Mouse (Mus musculus): ENCODE results near the gene Celsr3. TPM values are rescaled to one million over a fixed set of nuclear protein-coding genes. Genes with fewer than 3 reads are reported as not detected.
A peak's percentile ranks its signal among the peaks of the same experiment; 100 is the strongest.

Gene Celsr3
- polyA plus RNA-seq, 1 experiment from 2014 or later = 0.61 TPM

DNA sequence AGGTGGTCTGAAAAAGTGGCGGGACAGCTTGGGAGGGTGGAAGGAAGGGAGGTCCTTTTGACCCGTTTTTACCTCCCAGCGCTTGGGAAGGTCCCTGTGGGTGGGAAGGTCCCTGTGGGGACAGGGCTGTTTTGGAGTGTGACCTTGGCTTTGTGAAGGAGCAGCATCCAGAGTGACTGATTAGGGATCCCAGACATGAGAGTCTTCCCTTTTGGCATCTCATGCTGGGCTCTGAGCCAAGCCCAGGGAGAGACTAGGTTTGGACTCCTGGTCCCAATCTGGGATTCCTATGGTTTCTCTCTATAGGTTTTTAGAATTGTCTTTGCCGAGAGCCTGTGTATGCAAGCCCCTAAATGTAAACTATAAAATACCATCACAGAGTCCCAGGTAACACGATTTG, 15.6 kb upstream of the Celsr3 start:
- Histone ChIP-seq H3K4me3 (ENCODE audit: low read length) (no peak overlapping the region), H3K9ac (ENCODE audit: low read depth, low read length) (no peak overlapping the region), H3K4me2 (ENCODE audit: low read depth, low read length) (no peak overlapping the region), H3K36me3 (ENCODE audit: control insufficient read depth, insufficient read depth, low read length) (0 out of 2 replicates have a peak, but pooled peaks cover 7% of the 10 kb centered on the region), H3K27ac (ENCODE audit: low read length) (no peak overlapping the region), H3K4me1 (ENCODE audit: control insufficient read depth, insufficient read depth, low read length) (peaks cover 15% of the 10 kb centered on the region), H3K9me3 (ENCODE audit: control insufficient read depth, low read length) (no peaks in the 10 kb centered on the region), H3K27me3 (replicated peaks; ENCODE audit: control insufficient read depth, insufficient read depth, low read length) (no peaks in the 10 kb centered on the region)
- ATAC-seq = no peak
- 86% methylated on average over 5 of the region's 5 CpGs for WGBS

DNA sequence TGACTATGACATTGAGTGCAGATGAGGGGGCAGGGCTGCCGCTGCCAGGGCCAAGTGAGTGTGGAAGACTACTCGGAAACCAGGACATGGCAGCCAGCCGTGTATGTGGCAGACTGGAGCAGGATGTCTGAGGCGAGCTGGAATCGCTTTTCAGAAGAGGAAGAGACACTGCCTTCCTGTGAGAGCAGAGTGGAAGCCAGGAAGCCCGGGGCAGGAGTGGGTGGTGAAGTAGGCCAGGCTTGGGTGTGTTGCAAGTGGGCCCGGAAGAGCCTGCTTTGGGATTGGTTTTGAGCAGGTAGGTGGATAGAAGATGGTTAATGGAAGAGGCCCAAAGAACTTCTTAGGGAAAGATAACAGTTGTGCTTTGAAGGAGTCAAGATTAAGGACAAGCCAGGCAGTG, 10.6 kb upstream of the Celsr3 start:
- no peak for ATAC-seq
- H3K4me1 ChIP-seq (ENCODE audit: control insufficient read depth, insufficient read depth, low read length) = no peaks in the 10 kb centered on the region

DNA sequence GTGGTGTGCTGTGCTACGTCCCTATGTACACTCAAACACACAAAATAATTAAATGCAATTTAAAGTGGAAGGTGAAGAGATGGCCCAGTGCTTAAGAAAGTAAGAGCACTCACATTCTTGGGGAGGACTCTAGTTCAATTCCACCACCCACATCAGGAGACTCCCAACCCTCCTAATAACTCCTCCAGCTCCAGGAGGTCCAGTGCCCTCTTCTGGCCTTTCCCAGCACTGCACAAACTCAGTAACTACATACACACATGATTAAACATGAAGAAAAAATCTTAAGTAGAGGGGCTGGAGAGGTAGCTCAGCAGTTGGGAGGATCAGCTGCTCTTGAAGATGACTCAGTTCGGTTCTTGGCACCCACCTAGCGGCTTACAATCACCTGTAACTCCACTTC, 6.6 kb upstream of the Celsr3 start:
- Histone ChIP-seq H3K4me3 (ENCODE audit: low read length) (no peak overlapping the region), H3K27ac (ENCODE audit: low read length) (no peak overlapping the region), H3K9ac (ENCODE audit: low read depth, low read length) (no peak overlapping the region), H3K9me3 (ENCODE audit: control insufficient read depth, low read length) (no peaks in the 10 kb centered on the region), H3K4me2 (ENCODE audit: low read depth, low read length) (no peak overlapping the region), H3K36me3 (ENCODE audit: control insufficient read depth, insufficient read depth, low read length) (peaks cover 4% of the 10 kb centered on the region; the same call in 1 of the 2 replicates), H3K27me3 (replicated peaks; ENCODE audit: control insufficient read depth, insufficient read depth, low read length) (peaks cover 12% of the 10 kb centered on the region), H3K4me1 (ENCODE audit: control insufficient read depth, insufficient read depth, low read length) (no peaks in the 10 kb centered on the region)
- no peak for ATAC-seq
- WGBS = 65% methylated on average over 3 of the region's 3 CpGs

More for the DNA sequence above, 10.6 kb upstream of the Celsr3 start:
- 85% methylated on average over 7 of the region's 7 CpGs for WGBS
- Histone ChIP-seq H3K27ac (ENCODE audit: low read length) (no peak overlapping the region), H3K9ac (ENCODE audit: low read depth, low read length) (no peak overlapping the region), H3K4me3 (ENCODE audit: low read length) (no peak overlapping the region), H3K36me3 (ENCODE audit: control insufficient read depth, insufficient read depth, low read length) (peaks cover 7% of the 10 kb centered on the region; the same call in 1 of the 2 replicates), H3K9me3 (ENCODE audit: control insufficient read depth, low read length) (no peaks in the 10 kb centered on the region), H3K27me3 (replicated peaks; ENCODE audit: control insufficient read depth, insufficient read depth, low read length) (no peaks in the 10 kb centered on the region), H3K4me2 (ENCODE audit: low read depth, low read length) (no peak overlapping the region)

DNA sequence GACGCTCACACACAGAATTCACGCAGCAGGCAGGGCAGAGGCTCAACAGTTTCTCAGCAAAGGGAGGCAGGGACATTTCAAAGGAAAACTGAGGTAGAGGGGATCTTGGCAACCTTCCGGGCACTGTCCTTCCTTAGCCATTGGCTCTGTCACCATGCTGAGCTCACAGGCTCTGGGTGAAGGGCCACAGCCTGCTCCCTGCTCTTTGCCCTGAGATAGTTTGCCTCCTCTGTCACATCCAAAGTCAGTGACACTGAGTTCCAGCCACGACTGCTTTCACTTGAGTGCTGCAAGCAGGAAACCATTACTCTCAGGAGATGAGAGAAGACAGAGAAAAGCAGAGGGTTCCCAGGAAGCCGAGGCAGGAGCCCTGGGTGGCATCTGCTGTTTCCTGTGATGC, 6.0 kb upstream of the Celsr3 start:
- H3K4me3 ChIP-seq (ENCODE audit: low read length) = no peak overlapping the region
- H3K27me3 ChIP-seq (replicated peaks; ENCODE audit: control insufficient read depth, insufficient read depth, low read length) = peaks cover 18% of the 10 kb centered on the region
- ATAC-seq = no peak
- no peak overlapping the region for H3K27ac ChIP-seq (ENCODE audit: low read length)
- no peak overlapping the region for H3K4me2 ChIP-seq (ENCODE audit: low read depth, low read length)
- H3K9me3 ChIP-seq (ENCODE audit: control insufficient read depth, low read length) = no peaks in the 10 kb centered on the region
- H3K36me3 ChIP-seq (ENCODE audit: control insufficient read depth, insufficient read depth, low read length) = peaks cover 4% of the 10 kb centered on the region; the same call in 1 of the 2 replicates
- no peaks in the 10 kb centered on the region for H3K4me1 ChIP-seq (ENCODE audit: control insufficient read depth, insufficient read depth, low read length)
- no peak overlapping the region for H3K9ac ChIP-seq (ENCODE audit: low read depth, low read length)
- WGBS = 69% methylated on average over 5 of the region's 5 CpGs

DNA sequence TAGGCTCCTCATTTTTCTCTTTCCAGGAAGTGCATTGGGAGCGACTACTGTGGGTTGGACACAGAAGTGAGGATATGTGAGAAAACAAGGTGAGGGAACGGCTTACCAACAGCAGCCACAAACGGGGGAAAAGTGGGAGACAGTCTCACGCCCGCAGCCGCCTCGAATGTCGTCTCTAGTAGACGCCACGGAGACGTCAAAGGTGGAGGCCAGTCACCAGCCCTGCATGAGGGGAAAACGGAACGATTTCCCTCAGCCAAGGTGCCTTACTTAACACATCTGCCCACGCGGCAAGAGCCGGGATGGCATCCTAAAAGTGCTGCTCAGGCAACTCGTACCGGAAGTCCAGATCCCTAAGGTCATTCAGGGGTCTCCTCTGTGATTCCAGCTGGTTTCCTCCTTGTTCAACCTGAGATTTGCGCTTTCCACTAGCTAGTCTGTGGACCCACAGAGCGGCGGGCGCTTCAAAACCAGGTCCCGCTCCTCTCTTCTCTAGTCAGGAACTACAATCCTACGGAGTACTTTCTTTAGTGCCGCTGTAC, 1.9 kb upstream of the Celsr3 start:
- H3K36me3 ChIP-seq (ENCODE audit: control insufficient read depth, insufficient read depth, low read length) = no peaks in the 10 kb centered on the region
- ATAC-seq = no peak
- H3K27ac ChIP-seq (ENCODE audit: low read length) = no peak overlapping the region
- no peaks in the 10 kb centered on the region for H3K9me3 ChIP-seq (ENCODE audit: control insufficient read depth, low read length)
- no peak overlapping the region for H3K9ac ChIP-seq (ENCODE audit: low read depth, low read length)
- no peak overlapping the region for H3K4me2 ChIP-seq (ENCODE audit: low read depth, low read length)
- H3K4me3 ChIP-seq (ENCODE audit: low read length) = no peak overlapping the region
- peaks cover 11% of the 10 kb centered on the region for H3K4me1 ChIP-seq (ENCODE audit: control insufficient read depth, insufficient read depth, low read length)
- 5% methylated on average over 25 of the region's 25 CpGs for WGBS
- peaks cover 53% of the 10 kb centered on the region for H3K27me3 ChIP-seq (replicated peaks; ENCODE audit: control insufficient read depth, insufficient read depth, low read length)

DNA sequence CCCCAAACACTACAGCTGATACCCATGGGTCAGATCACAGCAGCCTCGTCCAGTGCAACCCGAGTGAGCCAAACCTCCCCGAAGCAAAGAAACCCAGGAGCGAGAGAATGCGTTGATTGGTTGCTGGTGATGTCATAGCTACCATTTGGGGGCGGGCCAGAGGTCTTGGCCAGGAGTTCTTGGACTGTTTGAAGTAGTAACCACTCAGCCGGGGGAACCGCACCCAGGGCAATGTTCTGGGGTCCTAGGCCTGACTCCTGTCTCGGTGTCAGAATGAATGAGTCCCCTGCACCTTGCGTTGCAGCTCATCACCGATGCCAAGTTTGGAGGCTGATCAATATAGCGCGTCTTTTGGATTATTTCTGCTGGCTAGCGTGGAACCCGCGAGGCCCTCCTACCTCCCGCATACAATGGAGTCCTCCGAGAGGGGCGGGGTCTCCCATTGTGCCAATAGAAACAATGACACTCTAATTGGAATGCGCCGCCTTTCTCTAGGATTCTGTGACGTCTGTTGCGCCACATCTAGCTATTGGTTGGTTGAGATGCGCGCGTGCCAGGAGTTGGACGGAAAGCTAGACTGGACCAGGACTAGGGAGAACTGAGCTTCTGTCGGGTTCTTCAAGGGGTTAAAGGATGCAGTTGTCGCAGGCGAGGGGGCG, 1.2 kb upstream of the Celsr3 start:
- Histone ChIP-seq H3K9me3 (ENCODE audit: control insufficient read depth, low read length) (no peaks in the 10 kb centered on the region), H3K27me3 (replicated peaks; ENCODE audit: control insufficient read depth, insufficient read depth, low read length) (peaks cover 58% of the 10 kb centered on the region), H3K4me1 (ENCODE audit: control insufficient read depth, insufficient read depth, low read length) (peaks cover 11% of the 10 kb centered on the region), H3K4me2 (ENCODE audit: low read depth, low read length) (no peak overlapping the region), H3K4me3 (ENCODE audit: low read length) (no peak overlapping the region), H3K27ac (ENCODE audit: low read length) (no peak overlapping the region), H3K36me3 (ENCODE audit: control insufficient read depth, insufficient read depth, low read length) (no peaks in the 10 kb centered on the region), H3K9ac (ENCODE audit: low read depth, low read length) (no peak overlapping the region)
- WGBS = under 1% methylated on average over 31 of the region's 31 CpGs
- ATAC-seq = peak; percentile 32

DNA sequence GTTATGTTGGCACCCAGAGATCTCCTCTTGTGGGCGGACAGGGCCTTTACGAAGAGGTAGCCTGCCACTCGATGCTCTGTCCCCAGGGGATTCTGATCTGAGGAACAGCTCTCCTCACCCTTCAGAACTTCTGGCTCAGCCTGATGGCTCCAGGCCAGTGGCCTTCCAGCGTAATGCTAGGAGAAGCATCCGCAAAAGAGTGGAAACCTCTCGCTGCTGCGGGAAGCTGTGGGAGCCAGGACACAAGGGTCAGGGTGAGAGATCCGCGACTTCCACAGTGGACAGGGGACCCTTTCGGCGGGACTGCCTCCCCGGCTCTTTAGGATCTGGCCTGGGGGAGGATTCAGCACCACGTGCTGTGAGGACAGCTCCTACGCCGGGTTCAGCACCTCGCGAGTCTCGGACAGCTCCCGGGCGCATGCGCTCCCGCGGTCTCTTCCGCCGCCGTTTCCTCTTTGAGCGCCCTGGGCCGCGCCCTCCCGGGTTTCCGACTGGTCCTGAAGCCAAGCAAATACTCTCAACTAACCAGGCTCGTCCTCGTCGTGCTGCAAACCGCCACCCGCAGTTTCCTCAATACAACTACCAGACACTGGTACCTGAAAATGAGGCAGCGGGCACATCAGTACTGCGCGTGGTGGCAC, 700 bp downstream of the Celsr3 start:
- 2% methylated on average over 39 of the region's 39 CpGs for WGBS
- H3K9me3 ChIP-seq (ENCODE audit: control insufficient read depth, low read length) = no peaks in the 10 kb centered on the region
- peak overlapping the region; percentile 45 for H3K4me3 ChIP-seq (ENCODE audit: low read length)
- H3K36me3 ChIP-seq (ENCODE audit: control insufficient read depth, insufficient read depth, low read length) = no peaks in the 10 kb centered on the region
- H3K4me2 ChIP-seq (ENCODE audit: low read depth, low read length) = peak overlapping the region; percentile 56
- peaks cover 68% of the 10 kb centered on the region for H3K27me3 ChIP-seq (replicated peaks; ENCODE audit: control insufficient read depth, insufficient read depth, low read length)
- no peak overlapping the region for H3K9ac ChIP-seq (ENCODE audit: low read depth, low read length)
- H3K27ac ChIP-seq (ENCODE audit: low read length) = no peak overlapping the region
- peak; percentile 59 for ATAC-seq
- H3K4me1 ChIP-seq (ENCODE audit: control insufficient read depth, insufficient read depth, low read length) = peaks cover 17% of the 10 kb centered on the region

DNA sequence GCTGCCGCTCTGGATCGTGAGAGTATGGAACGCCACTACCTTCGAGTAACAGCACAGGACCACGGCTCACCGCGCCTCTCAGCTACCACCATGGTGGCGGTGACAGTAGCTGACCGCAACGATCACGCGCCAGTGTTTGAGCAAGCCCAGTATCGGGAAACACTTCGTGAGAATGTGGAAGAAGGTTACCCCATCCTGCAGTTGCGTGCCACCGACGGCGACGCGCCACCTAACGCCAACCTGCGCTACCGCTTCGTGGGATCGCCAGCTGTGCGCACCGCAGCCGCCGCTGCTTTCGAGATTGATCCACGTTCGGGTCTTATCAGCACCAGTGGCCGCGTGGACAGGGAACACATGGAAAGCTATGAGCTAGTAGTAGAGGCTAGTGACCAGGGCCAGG, 1.3 kb downstream of the Celsr3 start:
- Histone ChIP-seq H3K9me3 (ENCODE audit: control insufficient read depth, low read length) (no peaks in the 10 kb centered on the region), H3K36me3 (ENCODE audit: control insufficient read depth, insufficient read depth, low read length) (no peaks in the 10 kb centered on the region), H3K27ac (ENCODE audit: low read length) (no peak overlapping the region), H3K27me3 (replicated peaks; ENCODE audit: control insufficient read depth, insufficient read depth, low read length) (peaks cover 69% of the 10 kb centered on the region), H3K4me1 (ENCODE audit: control insufficient read depth, insufficient read depth, low read length) (peaks cover 18% of the 10 kb centered on the region), H3K4me2 (ENCODE audit: low read depth, low read length) (peak overlapping the region; percentile 56), H3K9ac (ENCODE audit: low read depth, low read length) (no peak overlapping the region), H3K4me3 (ENCODE audit: low read length) (peak overlapping the region; percentile 34)
- WGBS = 10% methylated on average over 34 of the region's 34 CpGs
- ATAC-seq = no peak; the same call in 1 of the 2 replicates

DNA sequence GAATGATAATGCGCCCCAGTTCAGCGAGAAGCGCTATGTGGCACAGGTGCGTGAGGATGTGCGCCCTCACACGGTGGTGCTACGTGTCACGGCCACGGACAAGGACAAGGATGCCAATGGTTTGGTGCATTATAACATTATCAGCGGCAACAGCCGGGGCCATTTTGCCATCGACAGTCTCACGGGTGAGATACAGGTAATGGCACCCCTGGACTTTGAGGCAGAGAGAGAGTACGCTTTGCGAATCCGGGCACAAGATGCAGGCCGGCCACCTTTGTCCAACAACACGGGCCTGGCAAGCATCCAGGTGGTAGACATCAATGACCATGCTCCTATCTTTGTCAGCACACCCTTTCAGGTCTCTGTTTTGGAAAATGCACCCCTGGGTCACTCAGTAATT, 1.8 kb downstream of the Celsr3 start:
- H3K9ac ChIP-seq (ENCODE audit: low read depth, low read length) = no peak overlapping the region
- H3K4me1 ChIP-seq (ENCODE audit: control insufficient read depth, insufficient read depth, low read length) = peaks cover 18% of the 10 kb centered on the region
- H3K36me3 ChIP-seq (ENCODE audit: control insufficient read depth, insufficient read depth, low read length) = no peaks in the 10 kb centered on the region
- peak overlapping the region; percentile 34 for H3K4me3 ChIP-seq (ENCODE audit: low read length)
- H3K27me3 ChIP-seq (replicated peaks; ENCODE audit: control insufficient read depth, insufficient read depth, low read length) = peaks cover 73% of the 10 kb centered on the region
- 59% methylated on average over 18 of the region's 18 CpGs for WGBS
- no peak overlapping the region for H3K27ac ChIP-seq (ENCODE audit: low read length)
- ATAC-seq = no peak
- H3K4me2 ChIP-seq (ENCODE audit: low read depth, low read length) = peak overlapping the region; percentile 56
- no peaks in the 10 kb centered on the region for H3K9me3 ChIP-seq (ENCODE audit: control insufficient read depth, low read length)

All from intestine, embryonic 16.5 days (tissue).